Mouse (Mus musculus) embryonic fibroblast, embryonic 13.5 days (primary cell): ENCODE measurements around the gene Mfsd14a. TPM values are rescaled to one million over a fixed set of nuclear protein-coding genes. Genes with fewer than 3 reads are reported as not detected.
"Not testable (repeated sequence)": the region's sequence is repeated elsewhere in the genome, so short reads cannot be mapped to it uniquely, and the experiment has no call there.

Experiments used
- H3K27ac ChIP-seq: 2 replicates; pipeline ENCODE4 v1.5.1; 2012; ENCODE audit warnings: low read length, control low read depth, inconsistent platforms; ENCODE audit not compliant: insufficient read depth
- H3K4me1 ChIP-seq: 2 replicates; pipeline ENCODE4 v1.6.1; 2011; ENCODE audit warnings: low read length; ENCODE audit not compliant: control insufficient read depth, insufficient read depth
- H3K4me3 ChIP-seq: 2 replicates; pipeline ENCODE4 v1.5.1; 2011; ENCODE audit warnings: mild to moderate bottlenecking, control low read depth, low read length; ENCODE audit not compliant: insufficient read depth
- CTCF ChIP-seq: IDR thresholded peaks from 2 replicates; pipeline ENCODE4 v1.5.1; 2011; ENCODE audit warnings: mild to moderate bottlenecking, control low read depth, low read length, moderate library complexity, borderline replicate concordance; ENCODE audit not compliant: insufficient read depth
- POLR2A ChIP-seq: IDR thresholded peaks from 2 replicates; pipeline ENCODE4 v1.6.1; 2011; ENCODE audit warnings: low read depth, mild to moderate bottlenecking, control low read depth, low read length, moderate library complexity
- polyA plus RNA-seq: library from polyadenylated mRNA; stranded (reverse); fragments of >200 nt; gene quantifications from 2 replicates; pipeline ENCODE4 v1.2.4, GENCODE M21; 2011; ENCODE audit warnings: low read depth; ENCODE audit not compliant: missing spikeins, insufficient read length

Gene Mfsd14a
- polyA plus RNA-seq, 1 experiment = 45.4 TPM

DNA sequence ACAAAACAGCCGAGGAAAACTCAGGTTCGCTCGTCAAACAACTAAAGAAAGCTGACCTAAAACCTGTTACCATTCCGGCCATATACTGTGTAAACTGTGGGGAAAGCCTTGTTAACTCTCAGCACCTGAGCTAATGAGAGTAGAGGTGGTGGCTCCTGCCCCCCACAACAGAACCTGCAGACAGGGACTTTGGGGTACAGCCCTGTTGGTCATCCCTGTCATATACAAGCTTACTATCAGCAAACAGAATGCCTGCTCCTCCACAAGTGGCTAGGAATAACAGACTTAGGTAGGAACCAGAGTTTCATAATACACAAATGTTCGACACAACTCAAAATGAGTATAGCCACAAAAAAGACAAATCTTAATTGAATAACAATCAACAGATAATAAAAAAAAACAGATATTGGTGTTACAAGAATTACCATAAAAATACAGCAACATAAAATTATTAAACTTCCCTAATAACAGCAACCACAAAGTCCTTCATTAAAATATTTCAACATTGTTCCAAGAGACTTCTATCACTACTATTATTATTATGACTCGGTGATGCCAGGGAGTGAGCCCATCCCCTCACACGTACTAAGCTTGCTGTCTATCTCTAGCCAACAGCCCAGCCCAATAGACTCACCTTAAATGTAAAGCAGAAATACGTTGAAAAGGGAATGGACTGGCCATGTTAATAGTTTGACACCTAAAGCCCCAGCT, 32.6 kb upstream of the Mfsd14a start:
- no peak overlapping the region for H3K4me3 ChIP-seq
- no peak overlapping the region for H3K27ac ChIP-seq
- no peaks in the 10 kb centered on the region for H3K4me1 ChIP-seq
- TF ChIP-seq CTCF (no peak), POLR2A (no peak)

DNA sequence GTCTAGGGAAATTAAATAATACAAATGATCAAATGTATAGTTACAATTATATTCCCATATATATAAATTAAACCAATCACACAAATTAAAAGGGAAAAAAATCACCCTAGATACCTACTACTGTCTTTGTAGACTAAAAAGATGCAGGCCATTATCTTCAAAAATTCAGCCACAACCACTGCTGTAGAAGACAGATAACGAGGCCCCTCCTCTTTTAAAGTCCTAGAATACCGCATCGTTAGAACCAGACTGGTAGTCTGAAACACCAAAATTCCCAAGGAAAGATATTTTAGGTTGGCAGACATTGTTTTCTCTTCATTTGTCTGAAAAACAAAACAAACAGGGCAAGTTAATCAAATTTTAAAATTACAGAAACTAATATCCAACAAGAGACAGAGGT, 31.8 kb upstream of the Mfsd14a start:
- no peak overlapping the region for H3K4me3 ChIP-seq
- no peak for TF ChIP-seq POLR2A
- TF ChIP-seq CTCF = no peak
- H3K4me1 ChIP-seq = no peaks in the 10 kb centered on the region
- H3K27ac ChIP-seq = no peak overlapping the region

DNA sequence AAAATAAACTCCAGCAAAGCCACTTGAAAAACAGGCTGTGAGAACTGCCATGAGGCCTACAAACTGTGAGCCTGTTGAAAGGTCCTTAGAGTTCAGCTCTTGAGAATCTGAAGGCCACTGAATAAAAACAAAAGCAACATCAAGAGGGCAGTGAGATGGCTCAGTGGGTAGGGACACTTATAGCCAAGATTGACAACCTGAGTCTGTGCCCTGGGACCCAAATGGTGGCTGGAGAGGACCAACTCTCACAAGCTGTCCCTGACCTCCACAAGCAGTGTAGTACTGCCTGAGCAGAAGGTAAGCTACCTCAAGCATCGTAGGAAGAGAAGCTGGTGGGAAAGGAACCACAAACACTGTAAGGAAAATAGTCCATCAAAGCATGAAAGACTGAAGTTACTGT, 18.7 kb upstream of the Mfsd14a start, which contains the start of gene Gm43191:
Gene Gm43191 (minus strand): TSS at position 101 of the 400 bp plus-strand sequence.
- TF ChIP-seq POLR2A (no peak), CTCF (no peak)
- Histone ChIP-seq H3K4me1 (no peaks in the 10 kb centered on the region), H3K27ac (no peak within 1 kb of the TSS), H3K4me3 (no peak within 1 kb of the TSS)

DNA sequence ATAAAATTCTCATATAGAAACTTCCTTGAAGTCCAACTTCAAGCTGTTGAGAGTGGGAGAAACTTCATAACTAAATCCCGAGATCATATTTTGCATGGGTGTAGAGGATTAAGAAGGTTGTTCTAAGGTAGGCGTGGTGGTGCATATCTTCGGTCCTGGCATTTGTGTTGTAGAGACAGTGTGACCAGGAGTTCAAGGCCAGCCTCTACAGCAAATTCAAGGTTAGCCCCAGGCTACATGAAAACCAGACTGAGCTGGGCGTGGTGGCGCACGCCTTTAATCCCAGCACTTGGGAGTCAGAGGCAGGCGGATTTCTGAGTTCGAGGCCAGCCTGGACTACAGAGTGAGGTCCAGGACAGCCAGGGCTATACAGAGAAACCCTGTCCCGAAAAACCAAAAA, 1.8 kb upstream of the Mfsd14a start:
- not testable (repeated sequence) for H3K27ac ChIP-seq, H3K4me1 ChIP-seq, H3K4me3 ChIP-seq

DNA sequence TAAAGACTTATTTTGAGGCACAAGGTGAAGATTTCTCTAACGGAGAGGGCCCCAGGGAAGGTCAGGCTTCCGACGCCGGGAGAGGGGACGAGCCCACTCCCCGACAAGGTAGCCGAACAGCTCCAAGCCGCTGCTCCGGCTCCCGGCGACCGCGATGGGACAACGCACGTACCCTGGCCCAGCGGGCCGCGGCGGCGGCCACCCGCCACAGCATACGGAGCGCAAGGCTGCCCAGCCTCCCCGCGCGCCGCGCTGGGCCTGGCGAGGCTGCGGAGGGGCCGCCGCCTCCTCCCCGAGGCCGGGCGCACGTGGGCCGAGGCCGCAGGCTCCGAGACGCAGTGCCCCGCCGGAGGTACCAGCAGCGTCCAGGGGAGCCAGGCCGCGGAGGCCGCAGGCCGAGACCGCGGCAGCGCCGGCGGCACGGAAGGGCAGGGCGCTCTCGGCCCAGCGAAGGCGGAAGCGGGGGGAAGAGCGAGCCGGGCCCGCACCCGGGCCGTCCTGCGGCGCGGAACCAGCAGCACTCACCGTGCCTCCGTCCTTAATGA, 535 bp downstream of the Mfsd14a start:
- TF ChIP-seq POLR2A = no peak
- no peak for TF ChIP-seq CTCF
- peaks cover 8% of the 10 kb centered on the region for H3K4me1 ChIP-seq
- peak overlapping the region; percentile 68 for H3K27ac ChIP-seq
- peak overlapping the region; percentile 100 for H3K4me3 ChIP-seq

DNA sequence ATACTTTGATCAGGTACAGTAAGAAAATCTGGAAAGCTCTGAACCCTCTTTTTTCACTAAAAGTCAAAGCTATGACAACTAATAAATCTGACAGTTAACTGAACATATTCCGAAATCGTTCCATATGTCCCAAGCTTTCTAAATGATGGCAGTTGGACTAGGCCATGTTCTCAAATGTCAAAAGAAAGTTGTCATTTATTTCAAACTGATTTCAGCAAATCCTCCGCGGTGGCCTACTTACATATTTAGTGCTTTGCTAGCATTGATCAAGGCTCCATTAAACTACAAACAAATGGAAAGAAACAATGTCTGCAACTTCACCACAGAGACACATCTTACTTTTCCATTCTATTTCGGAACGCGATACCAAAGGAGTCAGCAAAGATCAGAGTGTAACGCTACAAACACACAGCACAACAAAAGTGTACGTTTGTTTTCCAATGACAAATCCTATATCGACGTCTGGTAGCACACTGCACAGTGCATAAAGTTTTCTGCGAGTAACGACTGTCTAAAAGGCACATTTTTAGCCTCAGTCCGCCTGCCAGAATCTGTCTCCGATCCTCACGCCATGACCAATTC, 1.1 kb downstream of the Mfsd14a start:
- peaks cover 8% of the 10 kb centered on the region for H3K4me1 ChIP-seq
- no peak for TF ChIP-seq POLR2A
- TF ChIP-seq CTCF = no peak
- H3K4me3 ChIP-seq = peak overlapping the region; percentile 100
- peak overlapping the region; percentile 68 for H3K27ac ChIP-seq

DNA sequence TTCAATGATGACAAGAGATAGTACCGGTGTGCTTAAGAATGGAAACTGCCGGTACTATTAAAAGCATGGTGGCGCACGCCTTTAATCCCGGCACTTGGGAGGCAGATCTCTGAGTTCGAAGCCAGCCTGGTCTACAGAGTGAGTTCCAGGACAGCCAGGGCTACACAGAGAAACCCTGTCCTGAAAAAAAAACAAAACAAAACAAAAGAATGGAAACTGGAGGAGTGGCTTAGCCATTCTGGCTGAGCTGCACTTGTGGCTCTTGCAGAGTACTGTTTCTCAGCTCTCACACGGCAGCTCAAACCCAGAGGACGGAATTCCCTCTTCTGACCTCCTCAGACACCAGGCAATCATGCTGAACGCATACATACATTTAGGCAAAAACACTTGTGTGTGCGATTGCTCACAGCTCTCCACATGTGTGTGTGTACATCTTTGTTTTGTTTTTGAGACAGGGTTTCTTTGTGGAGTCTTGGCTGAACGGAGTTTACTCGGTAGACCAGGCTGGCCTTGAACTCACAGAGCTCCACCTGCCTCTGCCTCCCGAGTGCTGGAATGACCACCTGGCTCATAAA, 2.5 kb downstream of the Mfsd14a start:
- Histone ChIP-seq H3K4me3 (no peak overlapping the region), H3K27ac (no peak overlapping the region), H3K4me1 (peaks cover 8% of the 10 kb centered on the region)
- no peak for TF ChIP-seq POLR2A
- TF ChIP-seq CTCF = no peak

DNA sequence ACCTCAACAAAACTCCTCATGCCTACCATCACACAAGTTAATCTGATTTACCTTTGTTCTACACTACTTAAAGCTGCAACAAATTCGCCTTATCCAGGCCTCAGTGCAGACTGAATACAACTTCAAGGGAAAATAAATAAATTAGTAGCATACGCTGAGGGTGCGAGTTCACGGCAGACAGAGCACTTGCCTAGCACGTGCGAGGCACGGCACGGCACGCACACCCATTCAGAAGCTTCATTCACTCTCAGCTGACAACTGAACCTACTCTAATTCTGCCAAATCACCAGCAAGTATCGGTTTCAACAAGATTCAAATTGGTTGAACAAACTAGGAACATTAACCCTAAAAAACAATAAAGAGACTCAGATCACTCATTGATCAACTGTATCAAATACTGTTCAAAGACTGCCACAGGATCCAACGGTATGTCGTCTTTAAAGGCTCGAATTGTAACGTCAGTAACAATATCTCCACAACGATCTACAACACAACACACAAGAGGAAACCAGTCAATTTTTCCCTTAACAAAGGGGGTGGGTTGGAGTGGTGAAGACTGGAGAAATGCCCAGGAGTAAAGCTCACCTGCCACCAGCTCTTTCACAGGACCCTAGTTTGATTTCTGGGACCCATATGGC, 3.4 kb downstream of the Mfsd14a start:
- TF ChIP-seq CTCF (no peak), POLR2A (no peak)
- Histone ChIP-seq H3K4me1 (peaks cover 8% of the 10 kb centered on the region), H3K4me3 (no peak overlapping the region)

DNA sequence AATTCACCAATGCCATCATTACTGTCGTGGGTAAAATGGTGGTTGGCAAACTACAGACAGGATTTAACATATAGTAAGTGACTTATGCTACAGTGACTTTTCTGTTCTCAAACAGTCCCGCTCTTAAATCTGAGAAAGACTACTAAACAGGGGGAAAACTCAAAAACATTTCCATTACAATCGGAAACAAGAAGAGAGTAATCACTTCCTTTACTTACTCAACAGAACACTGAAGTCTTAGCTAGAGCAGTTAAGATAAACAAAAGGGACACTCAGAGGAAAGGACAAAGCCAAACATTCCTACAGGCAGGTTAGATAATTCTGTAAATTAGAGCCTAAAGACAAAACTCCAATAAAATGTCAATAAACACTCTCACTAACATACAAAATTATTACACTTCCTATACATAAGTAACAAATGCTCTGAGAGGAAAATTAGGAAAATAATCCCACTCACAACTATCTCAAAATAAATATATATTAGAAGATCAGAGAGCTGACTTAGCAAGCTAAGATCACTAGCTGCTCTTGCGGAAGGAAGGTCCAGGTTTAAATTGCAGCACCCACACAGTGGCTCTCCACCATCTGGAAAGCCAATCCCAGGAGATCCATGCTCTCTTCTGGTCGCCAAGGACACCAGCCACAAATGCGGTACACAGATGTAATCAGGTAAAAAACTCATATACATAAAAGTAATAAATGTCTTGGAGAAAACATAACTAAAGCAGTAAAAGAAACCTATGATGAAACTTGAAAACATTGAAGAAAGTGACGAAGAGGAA, 6.1 kb downstream of the Mfsd14a start:
- H3K4me1 ChIP-seq = peaks cover 15% of the 10 kb centered on the region
- no peak overlapping the region for H3K27ac ChIP-seq
- H3K4me3 ChIP-seq = no peak overlapping the region
- TF ChIP-seq POLR2A (no peak), CTCF (no peak)

More for the DNA sequence above, 3.4 kb downstream of the Mfsd14a start:
- H3K27ac ChIP-seq = no peak overlapping the region

DNA sequence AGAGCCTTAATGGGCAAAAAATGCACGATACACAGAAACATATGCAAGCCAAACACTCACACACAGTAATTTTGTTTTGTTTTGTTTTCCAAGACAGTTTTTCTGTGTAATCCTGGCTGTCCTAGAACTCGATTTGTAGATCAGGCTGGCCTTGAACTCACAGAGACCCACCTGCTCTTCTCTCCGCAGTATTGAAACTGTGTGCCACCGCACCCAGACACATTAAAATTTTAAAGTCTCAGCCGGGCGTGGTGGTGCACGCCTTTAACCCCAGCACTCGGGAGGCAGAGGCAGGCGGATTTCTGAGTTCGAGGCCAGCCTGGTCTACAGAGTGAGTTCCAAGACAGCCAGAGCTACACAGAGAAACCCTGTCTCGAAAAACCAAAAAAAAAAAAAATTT, 8.4 kb downstream of the Mfsd14a start:
- peaks cover 12% of the 10 kb centered on the region for H3K4me1 ChIP-seq
- H3K4me3 ChIP-seq, H3K27ac ChIP-seq: not testable (repeated sequence)
